Mouse (Mus musculus) heart, adult 8-10 months (tissue): ENCODE measurements around the gene Tyk2. TPM values are rescaled to one million over a fixed set of nuclear protein-coding genes. Genes with fewer than 3 reads are reported as not detected.

Source experiments
- DNase-seq: peaks from one replicate; pipeline ENCODE4 v3.0.0; 2022; ENCODE audit warnings: low spot score
- total RNA-seq, 4 experiments: library from RNA; stranded (reverse); gene quantifications; 2 replicates each; pipeline ENCODE4 v1.2.4; 2022

Tyk2 gene
- 1 to 10 TPM; 8.6 to 9.1 (median 8.7) TPM for total RNA-seq

GRCm38 (mm10) chr9:21131059-21131956, at the start of gene Tyk2:
Tyk2 (minus strand) TSS chr9:21131243.
- peak; percentile 96 for DNase-seq

- DNase-seq: no peak
Observed at GRCm38 (mm10) chr9:21180841-21181240, 49.8 kb upstream of the Tyk2 start.

- no peak for DNase-seq
Observed at GRCm38 (mm10) chr9:21180402-21180801, 49.4 kb upstream of the Tyk2 start.

GRCm38 (mm10) chr9:21172364-21172763, 41.3 kb upstream of the Tyk2 start:
- no peak for DNase-seq

- DNase-seq: no peak
Observed at GRCm38 (mm10) chr9:21169157-21169556, 38.1 kb upstream of the Tyk2 start.

GRCm38 (mm10) chr9:21168161-21169123, 37.4 kb upstream of the Tyk2 start:
- peak; percentile 78 for DNase-seq

- DNase-seq: no peak
Observed at GRCm38 (mm10) chr9:21167140-21168097, 36.4 kb upstream of the Tyk2 start.

- no peak for DNase-seq
Observed at GRCm38 (mm10) chr9:21166516-21166915, 35.5 kb upstream of the Tyk2 start.

- DNase-seq: no peak
Observed at GRCm38 (mm10) chr9:21165952-21166451, 35.0 kb upstream of the Tyk2 start.

- DNase-seq: no peak
Observed at GRCm38 (mm10) chr9:21165041-21165951, 34.3 kb upstream of the Tyk2 start, which contains the start of gene Pde4a. Pde4a (plus strand) TSS chr9:21165714.

GRCm38 (mm10) chr9:21164072-21164471, 33.0 kb upstream of the Tyk2 start:
- DNase-seq: no peak

GRCm38 (mm10) chr9:21163086-21164050, 32.3 kb upstream of the Tyk2 start:
- no peak for DNase-seq

GRCm38 (mm10) chr9:21161209-21161909, 30.3 kb upstream of the Tyk2 start:
- DNase-seq: peak; percentile 86

- no peak for DNase-seq
Observed at GRCm38 (mm10) chr9:21154787-21155186, 23.7 kb upstream of the Tyk2 start.

- DNase-seq: no peak
Observed at GRCm38 (mm10) chr9:21153833-21154232, 22.8 kb upstream of the Tyk2 start.

- no peak for DNase-seq
Observed at GRCm38 (mm10) chr9:21153331-21153730, 22.3 kb upstream of the Tyk2 start.

- no peak for DNase-seq
Observed at GRCm38 (mm10) chr9:21152715-21153114, 21.7 kb upstream of the Tyk2 start.
